Mouse (Mus musculus) c-Kit-positive CD71-positive TER-119-negative erythroid progenitor cells, embryonic 14.5 days (primary cell): ENCODE results near the gene Traf1.

ENCODE experiments used
- DNase-seq: peaks from one replicate; pipeline ENCODE4 v3.0.0-alpha.2; 2013; ENCODE audit warnings: low read depth

Traf1 gene

GRCm38 (mm10) chr2:34941061-34941675 lies 20.4 kb downstream of the Traf1 start:
- no peak for DNase-seq

- no peak for DNase-seq
These were observed 21.3 kb downstream of the Traf1 start for GRCm38 (mm10) chr2:34940246-34940645.

DNA sequence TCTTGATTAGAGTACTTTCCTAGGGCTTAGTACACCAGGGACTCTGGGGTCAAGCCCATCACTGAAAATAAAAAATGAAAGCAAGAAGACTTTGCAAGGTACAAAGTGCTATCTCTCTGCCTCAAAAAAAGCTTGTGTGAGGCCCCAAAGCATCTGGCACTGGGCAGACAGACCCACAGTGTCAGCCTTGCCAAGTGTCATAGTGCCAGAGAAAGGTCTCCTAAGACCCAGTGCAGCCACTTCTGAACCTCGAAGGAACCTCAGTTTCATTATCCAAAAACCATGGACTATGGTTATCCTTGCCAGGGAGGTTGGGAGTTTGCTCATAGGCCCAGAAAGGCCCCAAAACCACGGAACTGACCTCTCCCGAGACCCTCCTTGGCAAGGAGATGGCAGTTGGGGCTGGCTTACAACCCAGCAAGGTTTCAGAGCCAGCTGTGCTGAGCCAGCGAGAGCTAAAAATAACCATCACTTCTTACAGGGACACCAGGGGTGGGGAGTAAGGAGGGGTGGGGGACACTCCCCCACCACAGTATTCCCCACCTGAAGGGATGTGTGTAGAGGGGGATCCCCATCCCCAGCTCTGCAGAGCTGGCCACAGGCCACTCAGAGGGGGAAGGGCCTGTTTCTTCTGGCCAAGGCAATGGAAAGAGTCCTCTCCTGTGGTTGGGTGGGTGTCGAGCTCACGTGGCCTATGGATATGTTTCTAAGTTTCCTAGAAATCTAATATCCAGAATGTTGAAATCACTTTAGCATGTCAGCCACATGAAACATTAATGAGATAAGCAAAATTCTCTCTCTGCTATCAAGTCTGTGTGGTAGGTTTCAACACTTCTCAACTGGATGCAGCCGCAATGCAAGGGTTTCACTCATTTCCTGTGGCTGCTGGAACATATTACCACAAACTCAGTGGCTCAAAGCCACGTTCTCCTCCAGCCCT lies 23.0 kb downstream of the Traf1 start:
- no peak for DNase-seq

DNA sequence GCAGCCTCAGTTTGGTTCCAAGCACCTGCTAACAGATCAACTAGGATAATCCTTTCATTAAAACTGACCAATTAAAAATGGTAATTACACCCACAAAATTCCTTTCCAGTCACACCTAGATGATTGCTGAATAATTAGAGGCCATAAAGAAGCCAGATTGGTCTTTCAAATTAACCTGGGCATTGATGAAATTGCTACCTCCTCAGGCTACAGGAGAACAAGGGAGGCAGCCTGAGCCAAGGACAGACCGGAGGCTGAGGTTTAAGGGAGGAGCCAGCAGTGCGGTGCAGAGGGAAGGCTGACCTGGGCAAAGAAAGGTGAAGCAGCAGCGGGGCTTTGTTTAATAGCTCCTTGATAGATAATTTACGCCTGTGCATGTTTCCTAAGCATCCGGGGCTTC lies 24.1 kb downstream of the Traf1 start:
- no peak for DNase-seq

DNA sequence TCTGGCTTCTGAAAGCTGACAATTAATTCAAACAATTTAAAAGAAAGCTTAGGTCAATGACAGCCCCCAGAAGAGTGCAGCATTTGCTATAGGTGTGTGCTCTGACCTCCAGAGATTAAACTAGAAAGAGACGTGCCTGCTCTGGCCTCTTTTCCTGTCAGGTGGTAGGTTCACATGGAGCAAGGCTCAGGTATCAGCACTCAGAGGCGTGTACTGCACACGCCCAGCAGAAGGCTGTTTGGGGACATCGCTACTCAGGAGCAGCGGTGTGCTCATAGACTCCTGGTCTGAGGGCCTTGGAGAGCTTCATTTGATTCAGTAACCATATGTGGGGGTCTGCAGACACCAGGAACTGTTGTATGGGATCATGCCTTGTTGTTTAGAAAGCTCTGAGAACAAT lies 34.3 kb downstream of the Traf1 start:
- DNase-seq, result no peak

- no peak for DNase-seq
These were observed 38.8 kb downstream of the Traf1 start for GRCm38 (mm10) chr2:34922729-34923128.

DNA sequence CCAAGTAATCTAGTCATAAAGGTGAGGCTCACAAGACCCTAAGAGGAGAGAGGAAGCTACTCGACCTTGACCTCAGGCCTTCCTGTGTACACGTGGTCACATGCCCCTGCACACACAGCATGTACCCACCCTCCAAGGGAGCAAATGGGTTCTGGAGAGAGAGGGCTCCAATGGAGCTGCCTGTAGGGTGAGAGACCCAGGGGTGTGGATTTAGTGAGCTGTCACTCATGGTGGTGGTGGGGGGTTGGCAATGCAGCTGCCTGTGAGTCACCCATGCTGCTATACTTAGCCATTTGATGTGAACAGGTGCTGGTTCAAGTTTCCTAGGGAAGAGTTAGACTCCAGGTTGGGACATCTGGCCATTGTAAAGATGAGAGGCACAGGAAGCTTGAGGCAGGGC lies 41.4 kb downstream of the Traf1 start:
- no peak for DNase-seq

- DNase-seq, result no peak
These were observed 46.5 kb downstream of the Traf1 start for GRCm38 (mm10) chr2:34915103-34915502.

DNA sequence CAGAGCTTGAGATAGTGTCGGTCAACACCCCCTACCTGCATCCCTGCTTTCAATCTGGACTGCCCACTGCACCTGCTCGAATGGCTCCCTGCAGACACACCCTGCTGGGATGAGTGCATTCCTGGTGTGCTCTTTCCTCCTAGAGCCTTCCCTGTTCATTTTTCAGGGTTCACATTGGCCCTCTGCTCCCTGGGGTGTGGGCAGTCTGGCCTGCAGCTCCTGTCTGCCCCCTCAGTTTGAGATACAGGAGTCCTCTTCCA lies 46.8 kb downstream of the Traf1 start:
- DNase-seq, result no peak

DNA sequence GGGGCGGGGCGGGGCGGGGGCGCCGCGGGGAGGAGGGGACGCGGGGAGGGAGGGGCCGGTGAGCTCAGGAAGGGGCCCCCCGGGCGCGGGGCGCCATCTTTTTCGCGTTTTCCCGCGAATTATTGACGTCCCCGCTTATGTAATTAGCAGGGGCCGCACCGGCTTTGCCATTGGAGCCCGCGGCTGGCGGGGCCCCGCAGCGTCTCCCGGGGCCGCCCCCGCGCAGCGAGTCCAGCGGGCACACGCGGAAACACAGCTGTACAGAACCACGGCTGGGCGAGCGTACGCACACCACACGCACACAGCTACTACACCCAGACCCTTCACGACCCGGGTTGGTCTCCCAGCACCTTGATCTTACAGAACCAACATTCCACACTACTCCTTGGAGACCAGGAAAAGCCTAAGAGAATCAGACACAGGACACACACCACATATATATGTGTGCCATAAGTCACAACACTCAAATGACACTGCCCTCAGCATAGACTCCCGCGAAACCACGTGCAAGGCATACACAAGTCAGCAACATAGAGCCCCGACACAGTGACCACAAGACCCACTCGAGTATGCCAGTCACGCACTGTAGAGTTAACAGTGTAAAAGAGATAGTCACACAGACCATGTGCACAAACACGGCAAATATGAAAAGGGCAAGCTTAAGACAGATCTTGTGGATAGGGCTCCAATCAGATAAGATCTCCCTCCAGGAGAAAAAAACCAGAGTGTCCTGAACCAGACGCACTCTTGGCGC lies 47.3 kb downstream of the Traf1 start:
- DNase-seq, result peak; percentile 68

GRCm38 (mm10) chr2:34913218-34914068 lies 48.1 kb downstream of the Traf1 start, which contains the start of gene Phf19:
Gene Phf19 (minus strand): TSS chr2:34914026.
- DNase-seq, result no peak

- DNase-seq, result no peak
These were observed 49.0 kb downstream of the Traf1 start for GRCm38 (mm10) chr2:34912613-34913012.

- no peak for DNase-seq
These were observed 49.7 kb downstream of the Traf1 start for GRCm38 (mm10) chr2:34911871-34912270.

- DNase-seq, result no peak
These were observed 51.9 kb downstream of the Traf1 start for GRCm38 (mm10) chr2:34909719-34910118.

GRCm38 (mm10) chr2:34906861-34907604 lies 54.5 kb downstream of the Traf1 start:
- DNase-seq, result peak; percentile 59

- DNase-seq, result no peak
These were observed 55.1 kb downstream of the Traf1 start for GRCm38 (mm10) chr2:34906426-34906825.

DNA sequence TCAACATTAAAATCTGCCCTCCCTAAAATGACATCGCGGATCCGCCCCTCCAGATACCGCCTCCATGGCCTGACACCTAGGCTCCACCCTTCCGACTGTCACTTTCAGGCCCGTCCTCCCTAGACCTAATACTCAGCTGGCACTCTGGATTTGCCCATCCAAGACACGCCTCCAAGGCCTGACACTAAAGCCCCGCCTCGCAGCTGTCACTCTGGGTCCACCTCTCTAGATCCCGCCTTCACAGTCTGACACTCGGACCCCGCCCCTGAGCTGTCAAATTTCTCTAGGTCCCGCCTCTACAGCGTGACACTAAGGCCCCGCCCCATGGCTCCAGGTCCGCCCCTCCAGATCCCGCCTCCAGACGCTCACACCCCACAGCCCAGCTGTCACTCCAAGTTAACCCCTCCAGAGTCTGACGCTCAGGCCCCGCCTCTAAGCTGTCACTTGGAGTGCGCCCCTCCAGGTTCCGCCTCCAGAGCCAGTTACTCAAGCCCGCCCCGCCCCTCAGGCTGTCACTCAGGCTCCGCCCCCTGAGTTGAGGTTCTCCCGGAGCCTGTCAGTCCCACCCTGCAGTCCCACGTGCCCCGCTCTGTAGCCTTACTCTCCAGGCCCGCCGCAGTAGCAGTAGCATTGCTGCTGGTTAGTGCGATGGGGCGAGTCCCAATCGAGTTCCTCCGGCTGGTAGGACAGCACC lies 56.6 kb downstream of the Traf1 start:
- peak; percentile 100 for DNase-seq

DNA sequence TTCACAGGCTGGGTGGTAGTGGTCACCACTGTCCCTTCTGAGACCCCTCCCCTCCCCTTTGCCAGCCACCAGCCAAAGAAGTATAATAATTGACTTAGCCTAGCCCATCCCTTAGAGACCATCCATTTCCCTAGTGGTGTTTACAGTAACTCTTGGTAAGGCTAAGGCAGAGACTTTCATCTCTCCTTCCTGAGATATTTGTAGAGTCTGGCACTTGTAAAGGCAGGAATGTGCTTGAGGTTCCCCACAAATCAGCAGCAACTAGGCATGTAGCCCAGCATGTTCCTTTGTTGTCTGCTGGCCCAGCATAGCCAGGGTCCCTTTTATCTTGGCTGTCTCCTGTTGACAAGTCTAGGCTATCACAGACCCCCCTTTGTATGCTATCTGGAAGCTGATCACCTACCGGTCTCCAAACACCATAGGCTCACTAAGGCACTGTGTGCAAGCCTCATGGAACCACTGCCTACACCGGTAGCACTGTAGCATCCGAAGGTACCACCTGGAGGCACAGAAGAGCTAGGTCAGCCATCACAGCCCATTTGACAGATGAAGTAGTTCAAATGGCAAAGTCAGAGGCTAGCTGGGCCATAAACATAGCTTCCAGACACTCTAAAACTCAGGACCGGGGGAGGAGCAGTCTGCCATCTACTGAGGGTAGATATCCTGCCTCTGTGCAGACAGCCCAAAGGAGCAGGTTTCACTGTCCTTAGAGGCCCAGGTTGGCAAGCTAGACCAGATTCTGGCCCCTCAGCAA lies 57.7 kb downstream of the Traf1 start:
- DNase-seq, result no peak

- no peak for DNase-seq
These were observed 58.4 kb downstream of the Traf1 start for GRCm38 (mm10) chr2:34903191-34903590.

GRCm38 (mm10) chr2:34902731-34903130 lies 58.8 kb downstream of the Traf1 start:
- no peak for DNase-seq
